Mouse (Mus musculus): ENCODE data around the gene Car7.
"Not testable (repeated sequence)": the region's sequence is repeated elsewhere in the genome, so short reads cannot be mapped to it uniquely, and the experiment has no call there.

The Car7 gene

GRCm38 (mm10) chr8:104570436-104571343 is 36.2 kb downstream of the Car7 start:
- peak; percentile 83 to 85 for DNase-seq

GRCm38 (mm10) chr8:104576820-104577219 is 42.3 kb downstream of the Car7 start:
- DNase-seq: no peak

GRCm38 (mm10) chr8:104577606-104578005 is 43.1 kb downstream of the Car7 start:
- DNase-seq: not testable (repeated sequence)

GRCm38 (mm10) chr8:104584522-104584921 is 50.0 kb downstream of the Car7 start:
- DNase-seq: no peak

- no peak for DNase-seq
Measured at GRCm38 (mm10) chr8:104590284-104590683, 55.8 kb downstream of the Car7 start.

GRCm38 (mm10) chr8:104591133-104591834 is 56.8 kb downstream of the Car7 start, which contains the start of gene Pdp2:
TSS of gene Pdp2 (plus strand) at chr8:104591451.
- DNase-seq: peak; percentile 91 to 92

- no peak for DNase-seq
Measured at GRCm38 (mm10) chr8:104591856-104592255, 57.4 kb downstream of the Car7 start.

- no peak for DNase-seq
Measured at GRCm38 (mm10) chr8:104592566-104592965, 58.1 kb downstream of the Car7 start.

GRCm38 (mm10) chr8:104593536-104594325 is 59.2 kb downstream of the Car7 start:
- DNase-seq: no peak

- DNase-seq: no peak
Measured at GRCm38 (mm10) chr8:104594611-104595362, 60.3 kb downstream of the Car7 start.

- DNase-seq: no peak
Measured at GRCm38 (mm10) chr8:104595773-104596536, 61.5 kb downstream of the Car7 start.

- DNase-seq: no peak
Measured at GRCm38 (mm10) chr8:104597656-104598055, 63.2 kb downstream of the Car7 start.

- no peak for DNase-seq
Measured at GRCm38 (mm10) chr8:104598496-104598895, 64.0 kb downstream of the Car7 start.

Data from thymus, postnatal 36 days (tissue).